Mouse (Mus musculus) 3T3-L1 (cell line): ENCODE data around the gene Pogk.

Experiments used
- DNase-seq: peaks from one replicate; pipeline ENCODE4 v3.0.0-alpha.2; 2015; ENCODE audit warnings: low read depth, low spot score

The Pogk gene

GRCm38 (mm10) chr1:166409701-166410220 is at the start of gene Pogk:
Pogk (minus strand) TSS chr1:166409863.
- DNase-seq: peak; percentile 53

DNA sequence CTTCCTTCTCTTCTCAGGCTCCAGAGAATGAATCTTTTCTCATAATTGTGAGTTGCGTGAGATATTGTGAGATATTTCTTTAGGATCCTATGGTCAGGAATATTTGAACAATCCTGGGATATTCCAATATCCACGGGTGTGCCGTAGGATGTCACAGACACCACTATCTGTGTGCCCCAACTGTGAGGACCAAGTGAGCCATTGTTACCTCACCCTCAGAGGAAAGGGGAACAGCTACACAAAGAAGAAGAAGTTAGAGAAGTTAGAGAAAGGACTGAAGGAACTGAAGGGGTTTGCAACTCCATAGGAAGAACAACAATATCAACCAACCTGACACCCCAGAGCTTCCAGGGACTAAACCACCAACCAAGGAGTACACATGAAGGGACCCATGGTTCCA is 32.3 kb upstream of the Pogk start:
- DNase-seq: no peak

- no peak for DNase-seq
Measured at GRCm38 (mm10) chr1:166439426-166439825, 29.8 kb upstream of the Pogk start.

GRCm38 (mm10) chr1:166429809-166430431 is 20.3 kb upstream of the Pogk start:
- DNase-seq: no peak

GRCm38 (mm10) chr1:166429053-166429452 is 19.4 kb upstream of the Pogk start:
- DNase-seq: peak; percentile 46

DNA sequence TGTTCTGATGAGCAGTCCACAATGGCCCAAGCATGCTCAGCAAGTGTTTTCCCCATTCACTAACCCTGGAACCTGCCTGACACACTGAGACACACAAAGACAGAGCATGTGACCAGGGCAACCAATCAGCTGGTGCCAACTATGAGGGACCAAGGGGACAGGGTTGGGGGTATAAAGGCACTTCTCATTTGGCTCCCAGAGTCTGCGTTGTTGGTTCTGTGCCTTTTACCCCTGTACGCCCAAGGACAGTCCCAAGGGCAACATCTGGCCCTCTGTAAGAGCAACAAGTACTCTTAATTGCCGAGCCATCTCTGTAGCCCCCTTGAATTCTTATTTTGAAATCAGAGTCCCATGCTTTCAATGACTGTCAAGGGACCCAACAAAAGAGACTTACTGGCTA is 2.6 kb upstream of the Pogk start:
- no peak for DNase-seq

DNA sequence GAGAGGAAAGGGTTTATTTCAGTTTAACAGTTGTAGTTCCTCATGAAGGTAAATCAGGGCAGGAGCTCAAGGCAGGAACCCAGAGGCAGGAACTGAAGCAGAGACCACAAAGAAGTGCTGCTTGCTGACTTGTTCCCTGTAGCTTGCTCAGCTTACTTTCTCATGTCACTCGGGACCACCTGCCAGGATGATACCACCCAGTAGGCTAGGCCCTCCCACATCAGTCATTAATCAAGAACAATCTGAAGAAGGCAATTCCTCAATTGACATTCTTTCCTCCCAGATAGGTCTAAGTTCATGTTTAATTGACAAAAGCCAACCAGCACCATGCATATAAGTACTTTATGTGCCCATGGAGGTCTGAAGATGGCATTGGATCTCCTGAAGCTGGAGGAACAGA is 1.9 kb upstream of the Pogk start:
- no peak for DNase-seq

- peak; percentile 27 for DNase-seq
Measured at GRCm38 (mm10) chr1:166409177-166409700, 424 bp downstream of the Pogk start.

GRCm38 (mm10) chr1:166403846-166404245 is 5.8 kb downstream of the Pogk start:
- DNase-seq: peak; percentile 45

GRCm38 (mm10) chr1:166402003-166402402 is 7.7 kb downstream of the Pogk start:
- DNase-seq: peak; percentile 31

DNA sequence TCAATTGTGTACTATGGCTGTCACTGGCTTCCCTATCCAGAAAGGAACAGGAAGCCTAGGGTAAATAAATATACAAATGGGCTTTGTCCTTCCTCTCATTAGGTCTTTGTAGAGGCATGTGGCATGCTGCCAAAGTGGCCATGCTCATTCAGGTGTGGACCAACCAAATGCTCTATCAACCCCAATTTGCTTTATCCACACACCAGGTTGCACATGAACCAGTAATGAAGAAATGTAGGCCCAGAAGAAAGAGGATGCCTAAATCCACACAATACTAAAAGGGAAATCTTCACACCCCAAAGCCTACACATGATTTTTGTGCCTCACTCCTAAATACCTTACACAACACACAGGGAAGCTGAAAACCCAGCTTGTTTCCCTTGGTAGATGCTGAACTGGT is 8.2 kb downstream of the Pogk start:
- DNase-seq: no peak

DNA sequence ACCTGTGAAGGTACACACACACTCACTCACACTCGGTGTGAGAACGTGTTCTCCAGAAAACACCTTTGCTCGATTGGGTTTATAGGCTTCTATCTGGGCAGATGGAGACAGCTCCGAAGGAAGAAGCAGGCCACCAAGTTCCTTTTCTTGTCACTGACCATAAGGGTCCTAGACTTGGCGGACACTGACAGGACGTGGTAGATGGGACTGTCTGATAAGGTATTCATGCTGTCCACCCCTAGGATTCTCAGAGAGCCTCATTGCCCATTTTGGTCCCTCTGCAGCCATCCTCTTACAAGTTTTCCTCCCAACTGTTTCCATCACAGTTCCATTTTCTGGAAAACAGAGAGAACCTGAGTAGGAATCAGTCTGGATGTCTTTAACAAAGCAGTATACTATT is 13.3 kb downstream of the Pogk start:
- DNase-seq: no peak

GRCm38 (mm10) chr1:166395661-166396060 is 14.0 kb downstream of the Pogk start:
- DNase-seq: peak; percentile 5

- DNase-seq: no peak
Measured at GRCm38 (mm10) chr1:166394770-166395169, 14.9 kb downstream of the Pogk start.

- no peak for DNase-seq
Measured at GRCm38 (mm10) chr1:166391671-166392070, 18.0 kb downstream of the Pogk start.

DNA sequence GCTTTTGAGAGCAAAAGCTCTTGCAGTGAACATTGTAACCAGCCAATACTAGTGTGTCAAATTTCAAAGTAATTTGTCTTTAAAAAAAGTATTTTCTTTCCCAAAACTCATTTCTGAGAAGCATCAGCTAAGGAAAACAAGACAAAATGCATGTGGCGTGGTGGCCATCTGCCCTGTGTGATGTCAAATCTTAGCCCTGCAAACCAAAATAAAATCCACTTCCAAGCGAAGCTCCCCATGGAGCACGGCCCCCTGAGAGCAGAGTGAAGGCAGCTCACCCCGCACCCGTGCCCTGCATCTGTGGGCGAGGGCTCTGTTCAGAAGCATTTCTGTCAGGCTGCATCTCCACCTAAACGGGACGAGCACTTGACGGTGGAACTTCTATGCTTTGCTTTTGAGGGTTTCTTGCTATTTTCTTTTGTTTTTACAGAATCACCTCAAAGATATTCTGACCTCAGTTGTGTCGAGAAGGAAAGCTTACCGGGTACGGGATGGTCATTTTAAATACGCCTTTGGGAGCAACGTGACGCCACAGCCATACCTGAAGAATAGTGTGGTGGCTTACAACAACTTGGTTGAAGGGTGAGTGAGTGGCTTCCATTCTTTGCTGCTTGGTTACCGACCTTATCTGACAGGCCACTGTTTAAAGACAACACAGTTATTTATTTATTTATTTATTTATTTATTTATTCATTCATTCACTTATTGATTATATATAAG is 20.1 kb downstream of the Pogk start:
- DNase-seq: no peak

GRCm38 (mm10) chr1:166388511-166388910 is 21.2 kb downstream of the Pogk start:
- DNase-seq: no peak

GRCm38 (mm10) chr1:166385431-166385830 is 24.2 kb downstream of the Pogk start:
- DNase-seq: no peak

GRCm38 (mm10) chr1:166384614-166385013 is 25.0 kb downstream of the Pogk start:
- no peak for DNase-seq

DNA sequence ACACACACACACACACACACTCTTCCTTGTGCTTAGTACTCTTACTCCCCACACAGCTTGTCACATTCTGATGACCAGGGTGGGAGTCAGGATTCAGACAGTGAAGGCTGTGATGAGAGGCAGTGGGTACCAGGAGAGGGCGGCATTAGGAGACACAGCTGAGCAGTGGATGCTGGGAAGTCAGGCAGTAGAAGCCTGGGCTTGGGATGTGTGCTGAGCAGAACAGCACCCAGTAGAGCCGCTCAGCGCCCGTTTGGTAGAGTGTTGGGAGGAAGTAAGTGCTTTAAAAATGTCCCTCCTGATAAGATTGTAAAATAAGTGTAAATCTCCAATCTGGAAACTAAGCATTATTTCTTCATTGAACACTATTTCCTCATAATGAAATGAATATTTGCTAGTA is 27.0 kb downstream of the Pogk start:
- no peak for DNase-seq

GRCm38 (mm10) chr1:166381821-166382220 is 27.8 kb downstream of the Pogk start:
- DNase-seq: no peak

- DNase-seq: peak; percentile 39
Measured at GRCm38 (mm10) chr1:166381336-166381735, 28.3 kb downstream of the Pogk start.
